Mouse (Mus musculus) heart, embryonic 12.5 days (tissue): ENCODE measurements around the gene Ddi2. TPM values are rescaled to one million over a fixed set of nuclear protein-coding genes. Genes with fewer than 3 reads are reported as not detected.

Experiments used
- ATAC-seq: fragments of 200-750 bp; cut with Nextera tagmentation; 2 replicates; pipeline ENCODE4 v1.8.0; 2017; ENCODE audit warnings: moderate TSS enrichment, moderate library complexity; ENCODE audit not compliant: insufficient number of reproducible peaks, low FRiP score
- H3K27ac ChIP-seq: fragments of 300-500 bp; sonication (generic); 2 replicates; pipeline ENCODE4 v1.5.1; 2016; ENCODE audit warnings: mild to moderate bottlenecking, moderate library complexity; ENCODE audit not compliant: poor library complexity, severe bottlenecking
- H3K27me3 ChIP-seq: fragments of 300-500 bp; sonication (generic); replicated peaks from 2 replicates; pipeline ENCODE4 v1.6.1; 2016; ENCODE audit warnings: mild to moderate bottlenecking, moderate library complexity
- H3K36me3 ChIP-seq: fragments of 300-500 bp; sonication (generic); 2 replicates; pipeline ENCODE4 v1.6.1; 2016; ENCODE audit warnings: mild to moderate bottlenecking, moderate library complexity
- H3K4me1 ChIP-seq: fragments of 300-500 bp; sonication (generic); replicated peaks from 2 replicates; pipeline ENCODE4 v1.6.1; 2016; ENCODE audit warnings: mild to moderate bottlenecking
- H3K4me2 ChIP-seq: fragments of 300-500 bp; sonication (generic); 2 replicates; pipeline ENCODE4 v1.6.1; 2016; ENCODE audit warnings: mild to moderate bottlenecking, moderate library complexity
- H3K4me3 ChIP-seq: fragments of 300-500 bp; sonication (generic); 2 replicates; pipeline ENCODE4 v1.5.1; 2016; ENCODE audit warnings: mild to moderate bottlenecking
- H3K9ac ChIP-seq: fragments of 300-500 bp; sonication (generic); 2 replicates; pipeline ENCODE4 v1.6.1; 2016; ENCODE audit warnings: mild to moderate bottlenecking, moderate library complexity
- H3K9me3 ChIP-seq: fragments of 300-500 bp; sonication (generic); replicated peaks from 2 replicates; pipeline ENCODE4 v1.6.1; 2016; ENCODE audit warnings: mild to moderate bottlenecking, moderate library complexity
- WGBS: fragments of 180-500 bp; shearing (Covaris S2); methylation state at CpG from one replicate; pipeline ENCODE4 v1.1.7; 2016; 5-methylcytosine and 5-hydroxymethylcytosine counted together
- polyA plus RNA-seq: library from polyadenylated mRNA; unstranded; fragments of >200 nt; fragmentation: Nextera tagmentation; extraction: Ambion mirVana; gene quantifications from 2 replicates; pipeline ENCODE4 v1.2.1, GENCODE M21; 2016

The Ddi2 gene
- polyA plus RNA-seq, 1 experiment from 2014 or later = 24.9 TPM

GRCm38 (mm10) chr4:141671389-141671788 is 51.8 kb downstream of the Ddi2 start:
- H3K27me3 ChIP-seq = no peaks in the 10 kb centered on the region
- H3K27ac ChIP-seq = no peak overlapping the region
- H3K36me3 ChIP-seq = no peaks in the 10 kb centered on the region
- 82% methylated on average over 4 of the region's 4 CpGs for WGBS
- H3K9ac ChIP-seq = no peak overlapping the region
- peaks cover 6% of the 10 kb centered on the region; the same call in 1 of the 2 replicates for H3K4me1 ChIP-seq
- ATAC-seq = no peak
- H3K4me3 ChIP-seq = no peak overlapping the region
- no peaks in the 10 kb centered on the region for H3K9me3 ChIP-seq
- no peak overlapping the region for H3K4me2 ChIP-seq

- 84% methylated on average over 18 of the region's 18 CpGs for WGBS
- H3K4me1 ChIP-seq = peaks cover under 1% of the 10 kb centered on the region; the same call in 1 of the 2 replicates
- no peak overlapping the region for H3K27ac ChIP-seq
These were observed 53.1 kb downstream of the Ddi2 start for GRCm38 (mm10) chr4:141669898-141670712.

GRCm38 (mm10) chr4:141664799-141665198 is 58.4 kb downstream of the Ddi2 start, which contains the start of gene Plekhm2:
TSS of gene Plekhm2 (minus strand) at chr4:141664899.
- ATAC-seq = peak; percentile 31; the same call in 1 of the 2 replicates

More at GRCm38 (mm10) chr4:141669898-141670712, 53.1 kb downstream of the Ddi2 start:
- H3K27me3 ChIP-seq = no peaks in the 10 kb centered on the region
- no peak overlapping the region for H3K4me3 ChIP-seq
- H3K36me3 ChIP-seq = no peaks in the 10 kb centered on the region
- ATAC-seq = no peak
- no peak overlapping the region for H3K9ac ChIP-seq
- no peaks in the 10 kb centered on the region for H3K9me3 ChIP-seq
- no peak overlapping the region for H3K4me2 ChIP-seq

GRCm38 (mm10) chr4:141664011-141664745 is 59.0 kb downstream of the Ddi2 start:
- Histone ChIP-seq H3K36me3 (peaks cover 21% of the 10 kb centered on the region), H3K4me1 (peaks cover 21% of the 10 kb centered on the region), H3K9ac (peak overlapping the region; percentile 90), H3K9me3 (no peaks in the 10 kb centered on the region), H3K27ac (peak overlapping the region; percentile 87), H3K4me2 (peak overlapping the region; percentile 94), H3K4me3 (peak overlapping the region; percentile 76), H3K27me3 (no peaks in the 10 kb centered on the region)
- 2% methylated on average over 60 of the region's 60 CpGs for WGBS
- ATAC-seq = peak; percentile 85

More at GRCm38 (mm10) chr4:141664799-141665198, 58.4 kb downstream of the Ddi2 start, which contains the start of gene Plekhm2:
- no peaks in the 10 kb centered on the region for H3K9me3 ChIP-seq
- H3K27ac ChIP-seq = peak within 1 kb of the TSS; percentile 87
- peak within 1 kb of the TSS; percentile 76 for H3K4me3 ChIP-seq
- peak within 1 kb of the TSS; percentile 90 for H3K9ac ChIP-seq
- 57% methylated on average over 8 of the region's 8 CpGs for WGBS
- peak within 1 kb of the TSS; percentile 94 for H3K4me2 ChIP-seq
- peaks cover 21% of the 10 kb centered on the region for H3K4me1 ChIP-seq
- H3K36me3 ChIP-seq = peaks cover 17% of the 10 kb centered on the region
- no peaks in the 10 kb centered on the region for H3K27me3 ChIP-seq

- Histone ChIP-seq H3K4me1 (peaks cover 29% of the 10 kb centered on the region), H3K4me3 (peak overlapping the region; percentile 76), H3K27ac (peak overlapping the region; percentile 87), H3K36me3 (peaks cover 30% of the 10 kb centered on the region), H3K4me2 (peak overlapping the region; percentile 94), H3K9ac (peak overlapping the region; percentile 90), H3K27me3 (no peaks in the 10 kb centered on the region), H3K9me3 (no peaks in the 10 kb centered on the region)
- peak; percentile 30 for ATAC-seq
- 4% methylated on average over 47 of the region's 47 CpGs for WGBS
These were observed 59.9 kb downstream of the Ddi2 start for GRCm38 (mm10) chr4:141663122-141663931.

GRCm38 (mm10) chr4:141660884-141661283 is 62.3 kb downstream of the Ddi2 start:
- Histone ChIP-seq H3K36me3 (peaks cover 38% of the 10 kb centered on the region), H3K27ac (no peak overlapping the region), H3K9me3 (no peaks in the 10 kb centered on the region), H3K9ac (no peak overlapping the region; the same call in 1 of the 2 replicates), H3K4me1 (peaks cover 47% of the 10 kb centered on the region), H3K4me2 (no peak overlapping the region), H3K27me3 (no peaks in the 10 kb centered on the region), H3K4me3 (no peak overlapping the region)
- 87% methylated on average over 11 of the region's 11 CpGs for WGBS
- no peak for ATAC-seq

GRCm38 (mm10) chr4:141659739-141660138 is 63.5 kb downstream of the Ddi2 start:
- 71% methylated on average over 4 of the region's 4 CpGs for WGBS
- no peak overlapping the region for H3K27ac ChIP-seq

GRCm38 (mm10) chr4:141658846-141659484 is 64.3 kb downstream of the Ddi2 start:
- Histone ChIP-seq H3K4me1 (peaks cover 47% of the 10 kb centered on the region), H3K4me2 (no peak overlapping the region), H3K4me3 (no peak overlapping the region), H3K9me3 (no peaks in the 10 kb centered on the region), H3K27ac (no peak overlapping the region), H3K27me3 (no peaks in the 10 kb centered on the region), H3K36me3 (peaks cover 42% of the 10 kb centered on the region), H3K9ac (no peak overlapping the region; the same call in 1 of the 2 replicates)
- 89% methylated on average over 6 of the region's 6 CpGs for WGBS
- ATAC-seq = no peak

More at GRCm38 (mm10) chr4:141659739-141660138, 63.5 kb downstream of the Ddi2 start:
- Histone ChIP-seq H3K9ac (no peak overlapping the region), H3K27me3 (no peaks in the 10 kb centered on the region), H3K36me3 (peaks cover 38% of the 10 kb centered on the region), H3K4me2 (no peak overlapping the region), H3K4me1 (peaks cover 46% of the 10 kb centered on the region), H3K9me3 (no peaks in the 10 kb centered on the region), H3K4me3 (no peak overlapping the region)
- ATAC-seq = no peak

- Histone ChIP-seq H3K4me3 (no peak overlapping the region), H3K9me3 (no peaks in the 10 kb centered on the region), H3K27me3 (no peaks in the 10 kb centered on the region), H3K4me1 (peaks cover 42% of the 10 kb centered on the region), H3K9ac (no peak overlapping the region), H3K27ac (peak overlapping the region; percentile 16; the same call in 1 of the 2 replicates), H3K36me3 (peaks cover 53% of the 10 kb centered on the region), H3K4me2 (no peak overlapping the region)
- no peak for ATAC-seq
- WGBS = 74% methylated on average over 8 of the region's 8 CpGs
These were observed 66.3 kb downstream of the Ddi2 start for GRCm38 (mm10) chr4:141656932-141657331.

- peaks cover 53% of the 10 kb centered on the region for H3K36me3 ChIP-seq
- ATAC-seq = no peak
These were observed 67.2 kb downstream of the Ddi2 start for GRCm38 (mm10) chr4:141655908-141656608.

More at GRCm38 (mm10) chr4:141655908-141656608, 67.2 kb downstream of the Ddi2 start:
- Histone ChIP-seq H3K4me3 (no peak overlapping the region), H3K27me3 (no peaks in the 10 kb centered on the region), H3K4me1 (peaks cover 51% of the 10 kb centered on the region), H3K27ac (peak overlapping the region; percentile 34; the same call in 1 of the 2 replicates), H3K9ac (no peak overlapping the region), H3K4me2 (no peak overlapping the region), H3K9me3 (no peaks in the 10 kb centered on the region)
- 66% methylated on average over 12 of the region's 12 CpGs for WGBS
